Mouse (Mus musculus) forebrain, embryonic 15.5 days (tissue): ENCODE results near the gene Cfap54. TPM values are rescaled to one million over a fixed set of nuclear protein-coding genes. Genes with fewer than 3 reads are reported as not detected.

ENCODE experiments used
- ATAC-seq: fragments of 200-750 bp; cut with Nextera tagmentation; replicated peaks from 2 replicates; pipeline ENCODE4 v1.8.0; 2017; ENCODE audit warnings: mild to moderate bottlenecking, moderate TSS enrichment, moderate library complexity
- H3K27ac ChIP-seq: fragments of 300-500 bp; sonication (generic); replicated peaks from 2 replicates; pipeline ENCODE4 v1.5.1; 2015; ENCODE audit warnings: mild to moderate bottlenecking, inconsistent platforms
- H3K27me3 ChIP-seq: fragments of 300-500 bp; sonication (generic); 2 replicates; pipeline ENCODE4 v1.6.1; 2015; ENCODE audit warnings: inconsistent platforms
- H3K36me3 ChIP-seq: fragments of 300-500 bp; sonication (generic); 2 replicates; pipeline ENCODE4 v1.6.1; 2015; ENCODE audit warnings: mild to moderate bottlenecking, inconsistent platforms
- H3K4me1 ChIP-seq: fragments of 300-500 bp; sonication (generic); 2 replicates; pipeline ENCODE4 v1.6.1; 2015; ENCODE audit warnings: inconsistent platforms
- H3K4me2 ChIP-seq: fragments of 300-500 bp; sonication (generic); replicated peaks from 2 replicates; pipeline ENCODE4 v1.6.1; 2015; ENCODE audit warnings: mild to moderate bottlenecking, inconsistent platforms
- H3K4me3 ChIP-seq: fragments of 300-500 bp; sonication (generic); 2 replicates; pipeline ENCODE4 v1.5.1; 2015; ENCODE audit warnings: mild to moderate bottlenecking, inconsistent platforms
- H3K9ac ChIP-seq: fragments of 300-500 bp; sonication (generic); replicated peaks from 2 replicates; pipeline ENCODE4 v1.6.1; 2015; ENCODE audit warnings: mild to moderate bottlenecking, inconsistent platforms
- H3K9me3 ChIP-seq: fragments of 300-500 bp; sonication (generic); 2 replicates; pipeline ENCODE4 v1.6.1; 2016; ENCODE audit warnings: inconsistent platforms
- WGBS: fragments of 180-500 bp; shearing (Covaris S2); methylation state at CpG from one replicate; pipeline ENCODE4 v1.1.7; 2015; ENCODE audit warnings: mixed read lengths; 5-methylcytosine and 5-hydroxymethylcytosine counted together
- polyA plus RNA-seq: library from polyadenylated mRNA; unstranded; fragments of >200 nt; fragmentation: Nextera tagmentation; extraction: Ambion mirVana; gene quantifications from 2 replicates; pipeline ENCODE4 v1.2.1, GENCODE M21; 2015

Cfap54 gene
- polyA plus RNA-seq, 1 experiment from 2014 or later, result 2.3 TPM

- 93% methylated on average over 3 of the region's 3 CpGs for WGBS
- Histone ChIP-seq H3K27ac (no peak overlapping the region), H3K4me3 (no peak overlapping the region), H3K36me3 (no peaks in the 10 kb centered on the region), H3K4me1 (no peaks in the 10 kb centered on the region), H3K27me3 (no peaks in the 10 kb centered on the region), H3K9me3 (no peaks in the 10 kb centered on the region), H3K9ac (no peak overlapping the region), H3K4me2 (no peak overlapping the region)
- ATAC-seq, result no peak
These were observed 39.6 kb downstream of the Cfap54 start for GRCm38 (mm10) chr10:93041850-93042249.

- Histone ChIP-seq H3K27me3 (no peaks in the 10 kb centered on the region), H3K27ac (no peak overlapping the region), H3K9ac (no peak overlapping the region), H3K36me3 (no peaks in the 10 kb centered on the region), H3K4me1 (no peaks in the 10 kb centered on the region), H3K9me3 (no peaks in the 10 kb centered on the region), H3K4me2 (no peak overlapping the region), H3K4me3 (no peak overlapping the region)
- 73% methylated on average over 4 of the region's 4 CpGs for WGBS
- no peak for ATAC-seq
These were observed 40.0 kb downstream of the Cfap54 start for GRCm38 (mm10) chr10:93041392-93041791.

- Histone ChIP-seq H3K4me1 (no peaks in the 10 kb centered on the region), H3K27ac (no peak overlapping the region), H3K9ac (no peak overlapping the region), H3K9me3 (no peaks in the 10 kb centered on the region), H3K4me2 (no peak overlapping the region), H3K27me3 (no peaks in the 10 kb centered on the region), H3K36me3 (no peaks in the 10 kb centered on the region), H3K4me3 (no peak overlapping the region)
- ATAC-seq, result no peak
- WGBS, result 69% methylated on average over 3 of the region's 3 CpGs
These were observed 44.9 kb downstream of the Cfap54 start for GRCm38 (mm10) chr10:93036532-93036931.

GRCm38 (mm10) chr10:93035489-93035888 lies 45.9 kb downstream of the Cfap54 start:
- Histone ChIP-seq H3K4me1 (no peaks in the 10 kb centered on the region), H3K9ac (no peak overlapping the region), H3K27me3 (no peaks in the 10 kb centered on the region), H3K4me3 (no peak overlapping the region), H3K4me2 (no peak overlapping the region), H3K36me3 (no peaks in the 10 kb centered on the region), H3K27ac (no peak overlapping the region), H3K9me3 (no peaks in the 10 kb centered on the region)
- 41% methylated on average over 10 of the region's 10 CpGs for WGBS
- no peak for ATAC-seq

- Histone ChIP-seq H3K4me2 (no peak overlapping the region), H3K36me3 (no peaks in the 10 kb centered on the region), H3K9ac (no peak overlapping the region), H3K4me1 (no peaks in the 10 kb centered on the region), H3K27ac (no peak overlapping the region), H3K27me3 (no peaks in the 10 kb centered on the region), H3K4me3 (no peak overlapping the region), H3K9me3 (no peaks in the 10 kb centered on the region)
- WGBS, result 93% methylated on average over 8 of the region's 8 CpGs
- no peak for ATAC-seq
These were observed 58.1 kb downstream of the Cfap54 start for GRCm38 (mm10) chr10:93023295-93023694.

GRCm38 (mm10) chr10:93014059-93014795 lies 67.2 kb downstream of the Cfap54 start:
- Histone ChIP-seq H3K27me3 (no peaks in the 10 kb centered on the region), H3K9ac (no peak overlapping the region), H3K9me3 (no peaks in the 10 kb centered on the region), H3K4me1 (0 out of 2 replicates have a peak, but pooled peaks cover 3% of the 10 kb centered on the region), H3K4me3 (no peak overlapping the region), H3K36me3 (no peaks in the 10 kb centered on the region), H3K4me2 (no peak overlapping the region), H3K27ac (peak overlapping the region; percentile 48; the same call in 1 of the 2 replicates)
- peak; percentile 51 for ATAC-seq
- WGBS, result 8% methylated on average over 8 of the region's 8 CpGs

GRCm38 (mm10) chr10:93011085-93011484 lies 70.3 kb downstream of the Cfap54 start:
- WGBS, result 49% methylated on average over 14 of the region's 14 CpGs
- Histone ChIP-seq H3K9me3 (no peaks in the 10 kb centered on the region), H3K4me1 (0 out of 2 replicates have a peak, but pooled peaks cover 3% of the 10 kb centered on the region), H3K9ac (no peak overlapping the region), H3K4me2 (no peak overlapping the region), H3K4me3 (no peak overlapping the region), H3K36me3 (no peaks in the 10 kb centered on the region), H3K27me3 (no peaks in the 10 kb centered on the region), H3K27ac (no peak overlapping the region)
- no peak for ATAC-seq

GRCm38 (mm10) chr10:93006970-93007369 lies 74.4 kb downstream of the Cfap54 start:
- no peak overlapping the region for H3K4me3 ChIP-seq
- 89% methylated on average over 3 of the region's 3 CpGs for WGBS
- no peak overlapping the region for H3K27ac ChIP-seq
- no peaks in the 10 kb centered on the region for H3K36me3 ChIP-seq
- ATAC-seq, result no peak
- no peak overlapping the region for H3K4me2 ChIP-seq
- no peaks in the 10 kb centered on the region for H3K27me3 ChIP-seq
- no peaks in the 10 kb centered on the region for H3K9me3 ChIP-seq
- H3K9ac ChIP-seq, result no peak overlapping the region
- H3K4me1 ChIP-seq, result no peaks in the 10 kb centered on the region

GRCm38 (mm10) chr10:93006405-93006804 lies 75.0 kb downstream of the Cfap54 start:
- Histone ChIP-seq H3K27ac (no peak overlapping the region), H3K9me3 (no peaks in the 10 kb centered on the region)
- WGBS, result 89% methylated on average over 9 of the region's 9 CpGs

GRCm38 (mm10) chr10:92998536-92998935 lies 82.9 kb downstream of the Cfap54 start:
- Histone ChIP-seq H3K27ac (no peak overlapping the region), H3K4me2 (no peak overlapping the region)
- no peak for ATAC-seq

More at GRCm38 (mm10) chr10:93006405-93006804, 75.0 kb downstream of the Cfap54 start:
- Histone ChIP-seq H3K4me1 (no peaks in the 10 kb centered on the region), H3K4me2 (no peak overlapping the region), H3K9ac (no peak overlapping the region), H3K27me3 (no peaks in the 10 kb centered on the region), H3K36me3 (no peaks in the 10 kb centered on the region), H3K4me3 (no peak overlapping the region)
- ATAC-seq, result no peak

GRCm38 (mm10) chr10:92995186-92995585 lies 86.2 kb downstream of the Cfap54 start:
- Histone ChIP-seq H3K9ac (no peak overlapping the region), H3K9me3 (no peaks in the 10 kb centered on the region), H3K4me1 (0 out of 2 replicates have a peak, but pooled peaks cover 3% of the 10 kb centered on the region), H3K4me2 (no peak overlapping the region), H3K4me3 (no peak overlapping the region), H3K27ac (no peak overlapping the region), H3K27me3 (no peaks in the 10 kb centered on the region), H3K36me3 (no peaks in the 10 kb centered on the region)
- 96% methylated on average over 7 of the region's 7 CpGs for WGBS
- no peak for ATAC-seq

More at GRCm38 (mm10) chr10:92998536-92998935, 82.9 kb downstream of the Cfap54 start:
- H3K27me3 ChIP-seq, result no peaks in the 10 kb centered on the region
- H3K4me1 ChIP-seq, result no peaks in the 10 kb centered on the region
- 83% methylated on average over 9 of the region's 9 CpGs for whole genome bisulfite sequencing
- H3K36me3 ChIP-seq, result no peaks in the 10 kb centered on the region
- no peaks in the 10 kb centered on the region for H3K9me3 ChIP-seq
- no peak overlapping the region for H3K4me3 ChIP-seq
- H3K9ac ChIP-seq, result no peak overlapping the region

GRCm38 (mm10) chr10:92994340-92994739 lies 87.1 kb downstream of the Cfap54 start:
- Histone ChIP-seq H3K36me3 (no peaks in the 10 kb centered on the region), H3K9me3 (no peaks in the 10 kb centered on the region)
- WGBS, result 57% methylated on average over 3 of the region's 3 CpGs

GRCm38 (mm10) chr10:92992526-92992925 lies 88.9 kb downstream of the Cfap54 start:
- no peaks in the 10 kb centered on the region for H3K27me3 ChIP-seq
- H3K36me3 ChIP-seq, result no peaks in the 10 kb centered on the region
- H3K4me3 ChIP-seq, result no peak overlapping the region
- no peak for ATAC-seq
- H3K27ac ChIP-seq, result no peak overlapping the region
- H3K9me3 ChIP-seq, result no peaks in the 10 kb centered on the region
- H3K4me2 ChIP-seq, result no peak overlapping the region
- 0 out of 2 replicates have a peak, but pooled peaks cover 3% of the 10 kb centered on the region for H3K4me1 ChIP-seq
- no peak overlapping the region for H3K9ac ChIP-seq

More at GRCm38 (mm10) chr10:92994340-92994739, 87.1 kb downstream of the Cfap54 start:
- no peak overlapping the region for H3K27ac ChIP-seq
- no peak overlapping the region for H3K4me3 ChIP-seq
- no peak overlapping the region for H3K9ac ChIP-seq
- H3K4me1 ChIP-seq, result 0 out of 2 replicates have a peak, but pooled peaks cover 3% of the 10 kb centered on the region
- no peaks in the 10 kb centered on the region for H3K27me3 ChIP-seq
- no peak for ATAC-seq
- no peak overlapping the region for H3K4me2 ChIP-seq
